Comparison of ENCODE assay signal across 22 mouse cellular contexts in genomic region chr5:15549134-15549533, GRCm38 (mm10). TPM values are rescaled to one million over a fixed set of nuclear protein-coding genes. Genes with fewer than 3 reads are reported as not detected.
DNase-seq lines count a peak whose midpoint lies in the region; ATAC-seq and TF ChIP-seq lines count a peak whose summit lies in the region.
"Not testable (repeated sequence)": the region's sequence is repeated elsewhere in the genome, so short reads cannot be mapped to it uniquely, and the experiment has no call there.
"Had no signal": no experiment of that assay in that cellular context is flagged by ENCODE, and none has a peak within 500 bp of the region (broad histone marks: within the 10 kb centered on the region; RNA-seq: fewer than 3 reads in every experiment).

No protein-coding gene starts in this region.

- TF ChIP-seq CTCF in kidney, postnatal 0 days (IDR thresholded peaks at IDR 0.05; ENCODE audit: low read depth); liver, postnatal 0 days (IDR thresholded peaks at IDR 0.05; ENCODE audit: low read depth): not testable (repeated sequence)

- 43% methylated on average over 1 of the region's 1 CpGs for WGBS in kidney, postnatal 0 days
- 33% methylated on average over 1 of the region's 1 CpGs for WGBS in liver, postnatal 0 days (ENCODE audit: insufficient replicate concordance)
- 48% methylated on average over 1 of the region's 1 CpGs for WGBS in midbrain, embryonic 11.5 days

- not testable (repeated sequence) for H3K4me3 ChIP-seq in kidney, postnatal 0 days (replicated peaks; ENCODE audit: low read depth, low read length); liver, postnatal 0 days (ENCODE audit: low read depth, low read length); midbrain, embryonic 11.5 days (ENCODE audit: low read depth, low read length)

- not testable (repeated sequence) for H3K27ac ChIP-seq in kidney, postnatal 0 days; liver, postnatal 0 days (ENCODE audit: low read depth); midbrain, embryonic 11.5 days (ENCODE audit: low read depth, low read length)

- H3K4me1 ChIP-seq in kidney, postnatal 0 days (replicated peaks; ENCODE audit: insufficient read depth, low read length); liver, postnatal 0 days (ENCODE audit: insufficient read depth); midbrain, embryonic 11.5 days (ENCODE audit: control insufficient read depth, insufficient read depth, low read length): not testable (repeated sequence)

- H3K27me3 ChIP-seq in kidney, postnatal 0 days (ENCODE audit: insufficient read depth, low read length); liver, postnatal 0 days (ENCODE audit: insufficient read depth, low read length); midbrain, embryonic 11.5 days (ENCODE audit: control insufficient read depth, insufficient read depth, low read length): not testable (repeated sequence)

- not testable (repeated sequence) for H3K9ac ChIP-seq in kidney, postnatal 0 days (ENCODE audit: low read depth, low read length); liver, postnatal 0 days (replicated peaks); midbrain, embryonic 11.5 days (ENCODE audit: low read length)

- not testable (repeated sequence) for ATAC-seq in kidney, postnatal 0 days (replicated peaks; ENCODE audit: low FRiP score, low read depth); liver, postnatal 0 days; midbrain, embryonic 11.5 days (ENCODE audit: low FRiP score)

- not testable (repeated sequence) for TF ChIP-seq EP300 in liver, postnatal 0 days (IDR thresholded peaks at IDR 0.05; ENCODE audit: low read depth)

- peak; percentile 7 for DNase-seq in CD4-positive, CD25-positive, alpha-beta regulatory T cell, adult 2 months (ENCODE audit: low read depth, low spot score)
- DNase-seq in embryo, embryonic 10 days (ENCODE audit: low spot score), result peak; percentile 6
- DNase-seq in embryo, embryonic 9.5 days (ENCODE audit: extremely low spot score), result peak; percentile 16
- DNase-seq in forelimb bud, embryonic 11.5 days (ENCODE audit: low read depth, low spot score), result peak; percentile 29
- DNase-seq in kidney, postnatal 0 days (ENCODE audit: low spot score), result peak; percentile 34
- DNase-seq in liver, postnatal 0 days, result peak; percentile 31
- DNase-seq in midbrain, embryonic 11.5 days (ENCODE audit: low spot score, missing footprints), result peak; percentile 67
- DNase-seq in retina, postnatal 1 day, result peak; percentile 4

- not testable (repeated sequence) for H3K9me3 ChIP-seq in kidney, postnatal 0 days (replicated peaks; ENCODE audit: low read length); liver, postnatal 0 days (ENCODE audit: low read length); midbrain, embryonic 11.5 days (ENCODE audit: control insufficient read depth, low read length)

- H3K4me2 ChIP-seq in kidney, postnatal 0 days (ENCODE audit: low read length); liver, postnatal 0 days (ENCODE audit: low read depth, low read length); midbrain, embryonic 11.5 days: not testable (repeated sequence)

- H3K36me3 ChIP-seq in kidney, postnatal 0 days (ENCODE audit: insufficient read depth, low read length); liver, postnatal 0 days (replicated peaks; ENCODE audit: insufficient read depth, low read length); midbrain, embryonic 11.5 days (ENCODE audit: control insufficient read depth, insufficient read depth, low read length): not testable (repeated sequence)

RNA-seq across cellular contexts. Expression of gene Gm21190, which starts 20.1 kb away (rescaled TPM):
- polyA plus RNA-seq in kidney, postnatal 0 days (2015; fragmentation: Nextera tagmentation; extraction: Ambion mirVana), result not detected in 2 replicates
- not detected in 2 replicates for polyA plus RNA-seq in liver, postnatal 0 days (2015; fragmentation: Nextera tagmentation; extraction: Ambion mirVana)
- polyA plus RNA-seq in midbrain, embryonic 11.5 days (2014; fragmentation: Nextera tagmentation; extraction: Ambion mirVana), result not detected in 2 replicates
- polyA plus RNA-seq: brain, embryonic 14.5 days; cortical plate, adult 2 months; embryonic facial prominence, embryonic 11.5 days; embryonic facial prominence, embryonic 14.5 days; forebrain, embryonic 12.5 days; forebrain, embryonic 15.5 days; G1E; heart, adult 2 months; heart, embryonic 11.5 days; heart, embryonic 14.5 days; hindbrain, embryonic 12.5 days; hindbrain, embryonic 15.5 days; intestine, embryonic 15.5 days had no signal

RNA-seq across cellular contexts. Expression of gene Gm21083, which starts 28.0 kb away (rescaled TPM):
- polyA plus RNA-seq in kidney, postnatal 0 days (2015; fragmentation: Nextera tagmentation; extraction: Ambion mirVana), result not detected in 2 replicates
- not detected in 2 replicates for polyA plus RNA-seq in liver, postnatal 0 days (2015; fragmentation: Nextera tagmentation; extraction: Ambion mirVana)
- not detected in 2 replicates for polyA plus RNA-seq in midbrain, embryonic 11.5 days (2014; fragmentation: Nextera tagmentation; extraction: Ambion mirVana)
- polyA plus RNA-seq: brain, embryonic 14.5 days; cortical plate, adult 2 months; embryonic facial prominence, embryonic 11.5 days; embryonic facial prominence, embryonic 14.5 days; forebrain, embryonic 12.5 days; forebrain, embryonic 15.5 days; G1E; heart, adult 2 months; heart, postnatal 0 days; hindbrain, embryonic 12.5 days; hindbrain, embryonic 15.5 days had no signal

Comparison
In these comparisons a context has a peak if more than half of its experiments do, and no peak if none do; other contexts are left out.
1. DNase-seq: peak in every context shown above with its lines; median percentile 67 in midbrain, embryonic 11.5 days; 34 in kidney, postnatal 0 days; 31 in liver, postnatal 0 days; 29 in forelimb bud, embryonic 11.5 days; 16 in embryo, embryonic 9.5 days; 7 in CD4-positive, CD25-positive, alpha-beta regulatory T cell, adult 2 months; 6 in embryo, embryonic 10 days; 4 in retina, postnatal 1 day.